Mouse (Mus musculus) G1E (cell line): ENCODE data around the gene Srd5a1.

Experiments
- CTCF ChIP-seq: IDR thresholded peaks from 2 replicates; pipeline ENCODE4 v1.5.1; 2012; ENCODE audit warnings: low read depth, low read length, inconsistent platforms, mixed read lengths
- GATA1 ChIP-seq: IDR thresholded peaks from 2 replicates; pipeline ENCODE4 v1.6.1; 2012; ENCODE audit warnings: borderline replicate concordance, low read length, inconsistent platforms, mixed read lengths
- GATA2 ChIP-seq: IDR thresholded peaks from 2 replicates; pipeline ENCODE4 v1.6.1; 2012; ENCODE audit warnings: low read depth, low read length, inconsistent platforms, borderline replicate concordance
- POLR2AphosphoS5 ChIP-seq: IDR thresholded peaks from 2 replicates; pipeline ENCODE4 v1.6.1; 2012; ENCODE audit warnings: low read depth, low read length, inconsistent platforms; ENCODE audit not compliant: insufficient replicate concordance
- TAL1 ChIP-seq: conservative IDR thresholded peaks from 2 replicates; pipeline ENCODE4 v1.6.1; 2012; ENCODE audit warnings: low read depth, low read length, inconsistent platforms, mixed read lengths

DNA sequence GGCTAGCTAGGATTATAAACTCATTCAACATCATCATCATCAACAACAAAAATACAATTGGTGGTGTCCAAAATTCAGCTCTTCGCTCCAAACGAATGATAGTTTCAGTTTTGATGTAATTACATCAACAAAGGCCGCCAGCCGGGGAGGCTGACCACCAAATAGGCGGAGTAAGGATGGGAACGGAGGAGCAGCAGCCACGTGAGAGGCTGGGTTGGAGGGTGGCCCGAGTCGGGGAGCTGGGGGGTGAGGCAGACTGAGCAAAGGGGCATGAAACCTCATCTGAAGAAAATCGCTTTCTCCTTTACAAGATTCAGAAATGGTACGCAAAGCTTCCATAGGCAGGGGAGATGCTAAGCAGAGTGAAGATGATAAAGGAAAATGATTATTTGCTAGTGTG lies 34.6 kb downstream of the Srd5a1 start:
- no peak for TF ChIP-seq CTCF
- no peak for TF ChIP-seq GATA1
- no peak for TF ChIP-seq POLR2AphosphoS5
- no peak for TF ChIP-seq TAL1
- TF ChIP-seq GATA2 = no peak
